Mouse (Mus musculus) kidney, embryonic 15.5 days (tissue): ENCODE measurements around the gene Nfam1. TPM values are rescaled to one million over a fixed set of nuclear protein-coding genes. Genes with fewer than 3 reads are reported as not detected.

Experiments used
- ATAC-seq: fragments of 200-750 bp; cut with Nextera tagmentation; replicated peaks from 2 replicates; pipeline ENCODE4 v1.8.0; 2017; ENCODE audit warnings: moderate TSS enrichment; ENCODE audit not compliant: low FRiP score
- H3K27ac ChIP-seq: fragments of 300-500 bp; sonication (generic); 2 replicates; pipeline ENCODE4 v1.5.1; 2015; ENCODE audit warnings: mild to moderate bottlenecking, inconsistent platforms
- H3K27me3 ChIP-seq: fragments of 300-500 bp; sonication (generic); 2 replicates; pipeline ENCODE4 v1.6.1; 2015; ENCODE audit warnings: inconsistent platforms
- H3K36me3 ChIP-seq: fragments of 300-500 bp; sonication (generic); 2 replicates; pipeline ENCODE4 v1.6.1; 2015; ENCODE audit warnings: inconsistent platforms
- H3K4me1 ChIP-seq: fragments of 300-500 bp; sonication (generic); 2 replicates; pipeline ENCODE4 v1.6.1; 2015; ENCODE audit warnings: inconsistent platforms
- H3K4me2 ChIP-seq: fragments of 300-500 bp; sonication (generic); 2 replicates; pipeline ENCODE4 v1.6.1; 2015; ENCODE audit warnings: moderate library complexity, mild to moderate bottlenecking, inconsistent platforms
- H3K4me3 ChIP-seq: fragments of 300-500 bp; sonication (generic); replicated peaks from 2 replicates; pipeline ENCODE4 v1.5.1; 2015; ENCODE audit warnings: mild to moderate bottlenecking, inconsistent platforms
- H3K9ac ChIP-seq: fragments of 300-500 bp; sonication (generic); 2 replicates; pipeline ENCODE4 v1.6.1; 2015; ENCODE audit warnings: mild to moderate bottlenecking, inconsistent platforms
- H3K9me3 ChIP-seq: fragments of 300-500 bp; sonication (generic); replicated peaks from 2 replicates; pipeline ENCODE4 v1.6.1; 2016; ENCODE audit warnings: inconsistent platforms
- WGBS: fragments of 180-500 bp; shearing (Covaris S2); methylation state at CpG from one replicate; pipeline ENCODE4 v1.1.7; 2015; ENCODE audit warnings: mixed read lengths; 5-methylcytosine and 5-hydroxymethylcytosine counted together
- microRNA-seq: library from miRNA; unstranded; fragments of <30 nt; microRNA quantifications from one replicate; pipeline ENCODE4, GENCODE M21; 2016
- polyA plus RNA-seq: library from polyadenylated mRNA; unstranded; fragments of >200 nt; fragmentation: Nextera tagmentation; extraction: Ambion mirVana; gene quantifications from 2 replicates; pipeline ENCODE4 v1.2.1, GENCODE M21; 2015

Nfam1 gene
- polyA plus RNA-seq, 1 experiment from 2014 or later = 3.0 TPM

- Histone ChIP-seq H3K27ac (no peak overlapping the region), H3K27me3 (peaks cover 91% of the 10 kb centered on the region), H3K4me3 (no peak overlapping the region), H3K4me2 (no peak overlapping the region), H3K36me3 (no peaks in the 10 kb centered on the region), H3K9me3 (no peaks in the 10 kb centered on the region), H3K4me1 (peaks cover 59% of the 10 kb centered on the region), H3K9ac (no peak overlapping the region)
- 32% methylated on average over 4 of the region's 4 CpGs for WGBS
- ATAC-seq = no peak
Measured at GRCm38 (mm10) chr15:82953096-82953495, 80.0 kb downstream of the Nfam1 start.

GRCm38 (mm10) chr15:82952292-82952705, 80.8 kb downstream of the Nfam1 start:
- Histone ChIP-seq H3K4me2 (peak overlapping the region; percentile 32; the same call in 1 of the 2 replicates), H3K36me3 (no peaks in the 10 kb centered on the region), H3K4me3 (no peak overlapping the region), H3K9me3 (no peaks in the 10 kb centered on the region), H3K27ac (no peak overlapping the region), H3K4me1 (peaks cover 57% of the 10 kb centered on the region), H3K9ac (no peak overlapping the region), H3K27me3 (peaks cover 89% of the 10 kb centered on the region)
- ATAC-seq = no peak
- WGBS = 15% methylated on average over 20 of the region's 20 CpGs

- WGBS = 50% methylated on average over 8 of the region's 8 CpGs
- Histone ChIP-seq H3K4me2 (no peak overlapping the region), H3K27ac (no peak overlapping the region), H3K4me1 (peaks cover 51% of the 10 kb centered on the region), H3K9me3 (no peaks in the 10 kb centered on the region), H3K9ac (no peak overlapping the region), H3K36me3 (no peaks in the 10 kb centered on the region), H3K4me3 (no peak overlapping the region), H3K27me3 (peaks cover 79% of the 10 kb centered on the region)
- ATAC-seq = no peak
Measured at GRCm38 (mm10) chr15:82950246-82950645, 82.9 kb downstream of the Nfam1 start.

DNA sequence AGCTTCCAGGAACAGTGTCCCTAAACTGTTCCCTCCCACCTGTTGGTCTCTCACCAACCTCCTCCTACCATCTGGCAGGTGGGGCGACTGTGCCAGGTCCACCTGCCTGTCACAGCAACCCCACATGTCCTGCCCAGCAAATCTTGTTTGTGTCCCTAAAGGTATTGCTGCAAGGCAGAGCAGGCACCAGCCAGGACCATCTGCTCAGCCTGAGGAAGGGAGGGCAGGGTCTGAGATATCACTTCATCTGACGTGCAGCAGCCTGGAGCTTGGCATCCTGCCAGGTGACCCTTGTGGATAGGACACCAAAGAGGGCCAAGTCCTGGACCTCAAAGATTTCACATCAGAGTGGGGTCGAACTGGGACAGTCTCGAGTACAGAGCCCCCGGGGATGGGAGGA, 85.7 kb downstream of the Nfam1 start:
- Histone ChIP-seq H3K4me1 (peaks cover 49% of the 10 kb centered on the region), H3K27me3 (peaks cover 51% of the 10 kb centered on the region)
- 52% methylated on average over 5 of the region's 5 CpGs for WGBS

GRCm38 (mm10) chr15:82944479-82945195, 88.5 kb downstream of the Nfam1 start:
- H3K27me3 ChIP-seq = peaks cover 42% of the 10 kb centered on the region
- H3K4me2 ChIP-seq = no peak overlapping the region
- no peaks in the 10 kb centered on the region for H3K36me3 ChIP-seq
- 0 out of 2 replicates have a peak overlapping the region, but pooled peaks have one; percentile 2 for H3K27ac ChIP-seq
- WGBS = 51% methylated on average over 9 of the region's 9 CpGs
- ATAC-seq = no peak
- no peak overlapping the region for H3K9ac ChIP-seq
- H3K9me3 ChIP-seq = no peaks in the 10 kb centered on the region
- H3K4me3 ChIP-seq = no peak overlapping the region
- H3K4me1 ChIP-seq = peaks cover 55% of the 10 kb centered on the region

More for the DNA sequence above, 85.7 kb downstream of the Nfam1 start:
- Histone ChIP-seq H3K9me3 (no peaks in the 10 kb centered on the region), H3K9ac (no peak overlapping the region), H3K27ac (no peak overlapping the region), H3K4me3 (no peak overlapping the region), H3K4me2 (no peak overlapping the region), H3K36me3 (no peaks in the 10 kb centered on the region)
- no peak for ATAC-seq

Small RNA genes within 50 kb of the gene (microRNA-seq; reads per million reads assigned to microRNA genes)
- 18.1 reads per million, percentile 38 among the genes with 10 or more reads in this experiment for gene Mir3080

Other genes starting within 250 kb of the Nfam1 start
- 19.4 and 23.1 TPM in 2 replicates for gene Cyp2d26, start 239.0 kb downstream of the Nfam1 start, polyA plus RNA-seq
- gene Tcf20, start 45.4 kb downstream of the Nfam1 start, polyA plus RNA-seq = 8.4 and 9.3 TPM in 2 replicates
- 54.1 and 59.4 TPM in 2 replicates for gene Serhl, start 56.2 kb upstream of the Nfam1 start, polyA plus RNA-seq
- 61.4 and 74.3 TPM in 2 replicates for gene Rrp7a, start 89.5 kb upstream of the Nfam1 start, polyA plus RNA-seq
- gene Poldip3, start 116.1 kb upstream of the Nfam1 start, polyA plus RNA-seq = 144 and 148 TPM in 2 replicates
- 150 and 166 TPM in 2 replicates for gene Cyb5r3, start 139.3 kb upstream of the Nfam1 start, polyA plus RNA-seq
- gene A4galt, start 218.5 kb upstream of the Nfam1 start, polyA plus RNA-seq = 19.1 and 20.8 TPM in 2 replicates